Mouse (Mus musculus) forebrain, embryonic 16.5 days (tissue): ENCODE data around the gene Rnf181. TPM values are rescaled to one million over a fixed set of nuclear protein-coding genes. Genes with fewer than 3 reads are reported as not detected.
A peak's percentile ranks its signal among the peaks of the same experiment; 100 is the strongest.

ENCODE experiments used
- ATAC-seq: fragments of 200-750 bp; cut with Nextera tagmentation; 2 replicates; pipeline ENCODE4 v1.8.0; 2017; ENCODE audit warnings: mild to moderate bottlenecking, moderate library complexity
- H3K27ac ChIP-seq: fragments of 300-500 bp; sonication (generic); 2 replicates; pipeline ENCODE4 v1.5.1; 2014; ENCODE audit warnings: low read length, control low read depth
- H3K27me3 ChIP-seq: fragments of 300-500 bp; sonication (generic); replicated peaks from 2 replicates; pipeline ENCODE4 v1.6.1; 2014; ENCODE audit warnings: low read length; ENCODE audit not compliant: control insufficient read depth, insufficient read depth
- H3K36me3 ChIP-seq: fragments of 300-500 bp; sonication (generic); 2 replicates; pipeline ENCODE4 v1.6.1; 2014; ENCODE audit not compliant: control insufficient read depth, insufficient read depth
- H3K4me1 ChIP-seq: fragments of 300-500 bp; sonication (generic); replicated peaks from 2 replicates; pipeline ENCODE4 v1.6.1; 2014; ENCODE audit warnings: low read length; ENCODE audit not compliant: control insufficient read depth, insufficient read depth
- H3K4me2 ChIP-seq: fragments of 300-500 bp; sonication (generic); 2 replicates; pipeline ENCODE4 v1.6.1; 2014; ENCODE audit warnings: mild to moderate bottlenecking, low read length, control low read depth
- H3K4me3 ChIP-seq: fragments of 300-500 bp; sonication (generic); replicated peaks from 2 replicates; pipeline ENCODE4 v1.5.1; 2014; ENCODE audit warnings: mild to moderate bottlenecking, low read length, control low read depth
- H3K9ac ChIP-seq: fragments of 300-500 bp; sonication (generic); replicated peaks from 2 replicates; pipeline ENCODE4 v1.6.1; 2014; ENCODE audit warnings: low read depth, low read length, control low read depth
- H3K9me3 ChIP-seq: fragments of 300-500 bp; sonication (generic); 2 replicates; pipeline ENCODE4 v1.6.1; 2016; ENCODE audit warnings: low read length; ENCODE audit not compliant: control insufficient read depth
- WGBS: fragments of 180-500 bp; shearing (Covaris S2); extraction: QIAGEN DNeasy Blood & Tissue Kit; methylation state at CpG from one replicate; pipeline ENCODE4 v1.1.7; 2014; 5-methylcytosine and 5-hydroxymethylcytosine counted together
- polyA plus RNA-seq: library from polyadenylated mRNA; unstranded; fragments of >200 nt; fragmentation: Nextera tagmentation; extraction: Ambion mirVana; gene quantifications from 2 replicates; pipeline ENCODE4 v1.2.1, GENCODE M21; 2015

Rnf181 gene
- polyA plus RNA-seq, 1 experiment from 2014 or later, result 127 TPM

DNA sequence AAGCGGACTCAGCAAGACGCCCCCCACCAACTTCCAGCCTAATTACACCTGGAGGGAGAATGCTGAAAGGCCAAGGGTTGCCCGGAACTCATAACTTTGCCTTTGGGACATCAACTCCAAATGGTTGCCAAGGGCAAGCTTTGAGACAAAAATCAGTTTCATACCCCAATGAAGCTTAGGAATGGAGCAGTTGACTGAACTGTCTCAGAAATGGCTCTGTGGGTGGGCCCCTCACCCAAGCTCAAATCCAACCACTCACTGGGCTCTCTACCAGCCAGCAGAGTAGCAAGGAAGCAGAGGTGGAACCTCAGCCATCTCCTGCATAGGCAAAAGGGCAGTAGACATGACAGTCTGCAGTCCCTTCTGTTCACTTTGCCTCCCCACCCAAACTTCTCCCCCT is 21.1 kb upstream of the Rnf181 start:
- Histone ChIP-seq H3K4me1 (peaks cover 11% of the 10 kb centered on the region), H3K36me3 (no peaks in the 10 kb centered on the region), H3K4me3 (no peak overlapping the region), H3K4me2 (no peak overlapping the region), H3K27ac (no peak overlapping the region), H3K27me3 (no peaks in the 10 kb centered on the region; the same call in 1 of the 2 replicates), H3K9me3 (no peaks in the 10 kb centered on the region), H3K9ac (no peak overlapping the region)
- 70% methylated on average over 3 of the region's 3 CpGs for WGBS
- ATAC-seq, result no peak

DNA sequence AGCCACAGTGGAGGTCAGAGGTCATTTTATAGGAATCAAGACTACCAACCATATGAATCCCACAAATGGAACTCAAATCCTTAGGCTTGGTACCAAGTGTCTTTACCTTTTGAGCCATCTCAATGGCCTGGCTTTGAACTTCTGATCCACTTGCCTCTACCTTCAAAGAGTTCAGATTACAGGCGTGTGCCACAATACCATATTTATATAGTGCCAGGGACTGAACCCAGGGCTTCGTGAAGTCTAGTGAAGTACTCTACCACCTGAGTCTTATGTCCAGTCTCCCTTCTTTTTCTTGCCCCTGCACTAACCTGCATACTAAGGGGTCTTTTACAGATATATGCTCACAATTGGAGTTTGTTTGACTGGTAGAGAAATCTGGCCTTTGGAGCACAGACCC is 19.8 kb upstream of the Rnf181 start:
- Histone ChIP-seq H3K4me1 (peaks cover 11% of the 10 kb centered on the region), H3K9ac (no peak overlapping the region), H3K4me2 (no peak overlapping the region), H3K4me3 (no peak overlapping the region), H3K27me3 (peaks cover 1% of the 10 kb centered on the region; the same call in 1 of the 2 replicates), H3K27ac (no peak overlapping the region), H3K9me3 (no peaks in the 10 kb centered on the region), H3K36me3 (no peaks in the 10 kb centered on the region)
- 86% methylated on average over 2 of the region's 2 CpGs for WGBS
- ATAC-seq, result no peak

DNA sequence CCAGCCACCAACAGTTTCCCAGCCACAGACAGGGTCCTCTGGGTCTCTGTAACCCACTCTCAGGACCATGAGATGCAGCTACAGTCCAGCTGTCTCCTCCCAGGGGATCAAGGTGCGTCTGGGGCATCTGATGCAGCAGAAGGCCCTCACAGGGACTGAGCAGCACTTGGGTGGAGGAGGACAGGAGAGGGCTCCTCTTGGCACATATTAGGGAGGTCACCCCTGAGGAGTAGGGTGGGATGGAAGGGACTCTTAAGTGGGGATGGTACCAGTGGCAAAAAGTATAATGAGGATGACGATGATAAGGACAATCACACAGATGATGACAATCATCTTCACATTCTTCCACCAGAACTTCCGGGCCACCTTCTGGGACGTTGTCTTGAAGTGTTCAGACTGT is 18.5 kb upstream of the Rnf181 start:
- no peaks in the 10 kb centered on the region for H3K36me3 ChIP-seq
- H3K9me3 ChIP-seq, result no peaks in the 10 kb centered on the region
- no peak for ATAC-seq
- H3K27ac ChIP-seq, result no peak overlapping the region
- H3K27me3 ChIP-seq, result peaks cover 7% of the 10 kb centered on the region
- no peak overlapping the region for H3K4me2 ChIP-seq
- WGBS, result 89% methylated on average over 4 of the region's 4 CpGs
- peaks cover 8% of the 10 kb centered on the region for H3K4me1 ChIP-seq
- no peak overlapping the region for H3K9ac ChIP-seq
- H3K4me3 ChIP-seq, result no peak overlapping the region

DNA sequence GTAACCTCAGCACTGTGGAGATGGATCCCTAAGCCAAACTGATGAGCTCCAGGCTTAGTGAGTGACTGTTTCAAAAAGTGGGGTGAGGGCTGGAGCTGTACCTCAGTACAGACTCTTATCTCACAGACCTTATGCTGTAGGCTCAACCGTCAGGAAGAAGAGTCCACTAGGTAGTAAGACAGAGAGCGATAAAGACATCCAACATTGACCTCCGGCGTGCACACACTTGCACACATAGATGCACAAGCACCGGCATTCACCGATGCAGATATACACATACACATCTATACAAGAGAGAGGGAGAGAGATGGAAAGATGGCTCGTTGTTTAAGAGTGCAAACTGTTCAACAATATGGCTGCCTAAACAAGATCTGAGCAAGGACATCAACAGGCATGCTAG is 17.2 kb upstream of the Rnf181 start:
- H3K9me3 ChIP-seq, result no peaks in the 10 kb centered on the region
- no peak for ATAC-seq
- no peak overlapping the region for H3K4me2 ChIP-seq
- H3K27ac ChIP-seq, result no peak overlapping the region
- H3K9ac ChIP-seq, result no peak overlapping the region
- no peaks in the 10 kb centered on the region; the same call in 1 of the 2 replicates for H3K4me1 ChIP-seq
- H3K27me3 ChIP-seq, result peaks cover 19% of the 10 kb centered on the region
- 94% methylated on average over 7 of the region's 7 CpGs for WGBS
- no peaks in the 10 kb centered on the region for H3K36me3 ChIP-seq
- H3K4me3 ChIP-seq, result no peak overlapping the region

DNA sequence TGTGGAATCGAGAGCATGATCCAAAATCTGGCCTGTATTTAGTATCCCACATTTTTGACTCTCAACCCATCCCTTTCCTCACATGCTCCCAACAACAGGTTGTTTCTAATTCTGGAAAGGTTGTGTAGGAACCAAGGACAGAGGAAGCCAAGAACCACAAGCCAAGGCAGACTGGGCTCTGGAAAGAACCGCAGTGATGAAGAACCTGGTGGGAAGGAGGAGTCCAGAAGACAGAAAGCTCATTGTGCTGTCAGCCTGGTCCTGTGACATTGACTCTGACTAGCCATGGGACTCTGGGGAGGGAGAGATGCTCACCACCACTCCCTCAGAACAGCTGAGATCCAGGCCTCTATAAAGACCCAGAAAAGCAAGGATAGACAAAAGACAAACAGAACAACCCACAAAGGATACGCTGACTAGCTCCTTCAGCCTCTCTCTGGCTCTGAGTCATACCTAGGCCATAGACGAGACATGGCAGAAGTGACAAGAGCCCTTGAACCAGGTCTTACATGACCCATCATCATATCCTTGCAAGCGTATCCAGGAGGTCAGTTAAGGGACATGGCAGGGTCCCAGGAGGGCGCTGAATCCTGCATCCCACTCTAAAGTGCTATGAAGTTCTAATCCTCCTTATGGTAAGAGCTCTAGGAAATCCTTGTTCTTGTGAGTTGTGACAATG is 16.5 kb upstream of the Rnf181 start:
- 83% methylated on average over 6 of the region's 6 CpGs for WGBS

DNA sequence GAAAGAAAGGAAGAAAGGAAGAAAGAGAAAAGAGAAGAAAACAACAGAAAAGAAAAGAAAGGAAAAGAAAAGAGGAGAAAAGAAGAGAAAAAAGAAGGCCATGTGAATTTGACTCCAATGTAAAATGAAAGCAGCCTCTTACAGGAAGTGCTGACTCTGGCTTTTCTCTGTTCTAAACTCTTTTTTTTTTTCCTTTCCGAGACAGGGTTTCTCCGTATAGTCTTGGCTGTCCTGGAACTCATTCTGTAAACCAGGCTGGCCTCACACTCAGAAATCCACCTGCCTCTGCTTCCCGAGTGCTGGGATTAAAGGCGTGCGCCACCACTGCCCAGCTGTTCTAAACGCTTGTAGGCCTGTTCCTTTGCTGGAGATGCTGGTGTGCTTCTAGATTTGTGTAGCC is 15.7 kb upstream of the Rnf181 start:
- no peaks in the 10 kb centered on the region for H3K9me3 ChIP-seq
- no peaks in the 10 kb centered on the region; the same call in 1 of the 2 replicates for H3K4me1 ChIP-seq
- no peaks in the 10 kb centered on the region for H3K36me3 ChIP-seq
- ATAC-seq, result no peak
- H3K4me2 ChIP-seq, result no peak overlapping the region
- no peak overlapping the region for H3K4me3 ChIP-seq
- no peak overlapping the region for H3K27ac ChIP-seq
- WGBS, result 89% methylated on average over 6 of the region's 6 CpGs
- peaks cover 21% of the 10 kb centered on the region for H3K27me3 ChIP-seq
- no peak overlapping the region for H3K9ac ChIP-seq

More for the DNA sequence above, 16.5 kb upstream of the Rnf181 start:
- Histone ChIP-seq H3K36me3 (no peaks in the 10 kb centered on the region), H3K4me2 (no peak overlapping the region), H3K9me3 (no peaks in the 10 kb centered on the region), H3K27me3 (peaks cover 21% of the 10 kb centered on the region), H3K4me1 (no peaks in the 10 kb centered on the region; the same call in 1 of the 2 replicates), H3K27ac (no peak overlapping the region), H3K4me3 (no peak overlapping the region), H3K9ac (no peak overlapping the region)
- no peak for ATAC-seq

DNA sequence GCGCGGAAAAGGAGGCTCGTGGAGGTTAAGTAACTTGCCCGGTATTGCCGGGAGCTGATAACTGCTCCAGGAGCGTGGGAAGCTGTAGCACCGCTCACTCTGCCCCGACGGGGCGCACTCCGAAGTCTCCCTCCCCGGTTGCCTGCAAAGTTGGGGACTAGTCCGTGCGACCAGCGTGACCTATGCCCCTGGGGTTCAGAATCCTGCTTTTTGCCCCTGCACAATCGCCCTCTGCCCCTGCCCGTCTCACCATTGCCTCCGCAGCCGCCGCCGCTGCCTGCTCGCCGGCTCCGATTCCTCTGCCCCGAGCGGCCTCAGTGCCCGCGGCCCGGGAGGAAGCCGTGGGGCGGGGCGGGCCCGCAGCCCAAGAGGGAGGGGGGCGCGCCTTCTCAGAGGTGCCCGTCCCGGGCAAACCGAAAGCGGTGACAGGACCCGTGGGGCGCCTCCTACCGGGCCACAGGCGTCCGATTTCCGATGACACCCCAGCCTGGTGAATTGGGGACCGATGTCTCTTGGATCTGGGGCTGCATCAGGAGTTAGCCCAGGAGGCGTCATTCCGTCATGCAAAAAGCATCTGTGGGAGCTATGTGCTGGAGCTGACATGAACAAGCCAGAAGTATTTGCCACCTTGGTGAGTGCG is 13.5 kb upstream of the Rnf181 start, which contains the start of gene Vamp5:
Gene Vamp5 (minus strand): TSS at position 338 of the 640 bp plus-strand sequence.
- peak within 1 kb of the TSS; percentile 43 for H3K4me3 ChIP-seq
- no peak within 1 kb of the TSS for H3K27ac ChIP-seq
- H3K9me3 ChIP-seq, result no peaks in the 10 kb centered on the region
- H3K27me3 ChIP-seq, result peaks cover 21% of the 10 kb centered on the region
- WGBS, result 2% methylated on average over 48 of the region's 49 CpGs
- H3K36me3 ChIP-seq, result no peaks in the 10 kb centered on the region
- H3K4me2 ChIP-seq, result peak within 1 kb of the TSS; percentile 59
- peak within 1 kb of the TSS; percentile 51 for H3K9ac ChIP-seq
- no peaks in the 10 kb centered on the region; the same call in 1 of the 2 replicates for H3K4me1 ChIP-seq
- peak; percentile 58 for ATAC-seq

DNA sequence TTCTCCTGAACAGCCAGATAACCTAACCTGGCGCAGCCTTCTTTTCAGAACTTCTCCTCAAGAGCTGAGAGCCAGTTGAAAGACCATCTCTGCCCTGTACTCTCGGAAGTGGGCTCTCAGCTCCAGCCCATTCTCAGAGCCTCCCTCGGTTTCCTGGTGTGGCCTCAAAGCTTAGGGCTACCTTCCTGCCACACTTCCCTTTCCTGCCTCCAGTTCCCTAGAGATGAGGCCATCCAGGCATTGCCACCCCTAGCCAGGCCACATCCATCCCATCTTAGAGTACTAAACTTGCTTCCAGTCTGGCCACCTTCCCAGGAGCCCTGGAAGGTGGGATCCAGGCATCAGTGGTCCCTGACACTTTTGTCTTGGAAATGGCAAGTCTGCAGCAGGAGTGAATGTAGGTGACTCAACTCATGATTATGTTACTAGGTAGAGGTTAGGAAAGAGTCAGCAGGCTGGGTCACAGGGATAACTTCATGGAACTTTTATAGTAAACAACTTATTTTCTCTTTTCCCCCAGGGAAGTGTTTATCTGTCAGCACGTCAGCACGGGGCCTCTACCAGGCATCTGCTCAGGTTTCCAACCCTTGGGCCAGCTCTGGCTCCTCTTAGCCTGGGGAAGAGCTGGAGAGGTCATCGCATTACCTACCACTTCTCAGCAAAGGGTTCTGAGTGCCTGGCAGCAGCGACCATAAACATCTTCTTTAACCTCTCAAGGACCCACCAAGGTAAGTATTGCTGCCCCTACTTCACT is 12.8 kb upstream of the Rnf181 start:
- Histone ChIP-seq H3K27ac (no peak overlapping the region), H3K9me3 (no peaks in the 10 kb centered on the region), H3K4me2 (peak overlapping the region; percentile 59), H3K4me3 (peak overlapping the region; percentile 43), H3K9ac (no peak overlapping the region), H3K4me1 (no peaks in the 10 kb centered on the region; the same call in 1 of the 2 replicates), H3K27me3 (peaks cover 21% of the 10 kb centered on the region), H3K36me3 (no peaks in the 10 kb centered on the region)
- 55% methylated on average over 7 of the region's 7 CpGs for WGBS
- ATAC-seq, result no peak
